Mouse (Mus musculus): Measurements from ENCODE around the gene Prn.

Prn gene

DNA sequence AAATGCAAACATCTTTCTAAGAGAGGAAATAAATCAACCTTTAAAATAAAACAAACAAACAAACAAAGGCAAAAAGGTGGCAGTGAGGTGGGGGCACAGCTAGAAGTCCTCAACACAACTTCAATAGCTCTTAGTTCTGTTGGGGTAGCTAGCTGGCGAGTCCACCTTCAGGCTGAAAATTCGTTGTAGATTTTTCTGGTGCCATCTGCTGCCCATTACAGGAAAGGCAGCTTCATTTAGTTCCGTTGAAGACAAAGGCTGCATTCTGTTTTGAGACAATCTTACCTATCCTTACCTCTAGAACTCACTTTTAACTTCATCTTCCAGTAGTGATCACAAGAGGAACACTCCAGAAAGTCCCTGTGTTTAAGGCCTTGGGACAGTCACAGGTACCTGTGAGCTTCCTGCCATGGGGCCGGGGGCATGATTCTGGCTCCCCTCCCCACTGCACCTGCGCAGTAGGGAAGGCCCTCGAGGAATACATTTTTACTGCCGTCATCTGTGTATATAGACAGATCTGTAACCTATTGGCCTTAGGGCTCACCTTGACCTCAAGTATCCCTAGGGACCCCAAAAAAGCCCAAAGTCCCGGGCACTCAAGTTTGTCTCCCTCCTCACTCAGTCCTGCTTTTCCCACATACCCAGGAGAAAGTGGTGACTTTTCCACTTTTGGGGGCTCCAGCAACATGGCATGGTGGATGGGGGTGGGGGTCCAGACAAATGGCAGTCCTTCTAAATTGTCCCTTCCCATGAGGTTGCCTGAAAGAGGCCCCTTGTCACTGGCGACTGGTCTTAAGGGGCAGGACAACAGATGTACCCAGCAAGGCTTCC is 40.2 kb downstream of the Prn start:
- peak; percentile 83 for DNase-seq

GRCm38 (mm10) chr2:131950598-131951095 is 40.9 kb downstream of the Prn start, which contains the start of gene Prnd:
TSS of gene Prnd (plus strand) at chr2:131950861.
- peak in 1 of 2 experiments; percentile 6 for DNase-seq

DNA sequence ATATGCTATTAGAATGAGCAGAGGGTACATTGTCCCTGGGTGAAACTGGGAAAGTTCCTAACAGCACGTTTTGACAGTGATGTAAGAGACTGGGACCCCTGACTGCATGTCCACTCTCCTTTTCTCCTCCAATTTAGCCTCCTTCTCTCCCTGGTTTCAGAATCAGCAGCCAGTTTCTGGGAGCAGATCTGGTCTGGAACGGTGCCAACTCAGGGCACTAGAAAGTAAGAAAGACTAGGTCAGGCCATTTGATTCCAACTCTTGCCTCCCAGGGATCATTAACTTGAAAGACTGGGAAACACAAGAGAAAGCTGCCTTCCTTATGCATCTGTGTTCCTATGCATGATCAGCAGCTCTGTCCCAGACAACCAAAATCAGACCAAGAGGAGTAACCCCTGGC is 42.7 kb downstream of the Prn start:
- DNase-seq = peak in 1 of 2 experiments; percentile 57

- peak in 1 of 2 experiments; percentile 13 for DNase-seq
Observed at GRCm38 (mm10) chr2:131952961-131953538, 43.3 kb downstream of the Prn start.

DNA sequence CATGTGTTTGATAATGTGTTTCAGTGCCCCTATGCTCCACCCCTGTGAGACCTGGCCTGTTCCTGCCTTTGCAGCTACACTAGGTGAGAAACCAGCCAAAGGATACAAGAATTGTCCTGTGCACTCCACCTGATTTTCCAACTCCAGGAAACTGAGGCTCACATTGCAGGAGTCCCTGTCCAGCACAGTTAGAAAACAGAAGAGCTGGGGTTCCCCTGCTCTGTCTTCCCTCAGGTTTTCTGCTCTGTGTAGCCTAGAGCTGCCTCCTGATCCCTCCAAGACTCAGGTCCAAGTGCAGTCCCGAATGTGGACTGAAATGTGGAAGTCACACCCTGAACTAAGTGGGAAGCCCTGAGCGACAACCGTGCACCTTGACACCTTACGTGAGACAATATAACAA is 44.0 kb downstream of the Prn start:
- DNase-seq = peak in 1 of 2 experiments; percentile 1

DNA sequence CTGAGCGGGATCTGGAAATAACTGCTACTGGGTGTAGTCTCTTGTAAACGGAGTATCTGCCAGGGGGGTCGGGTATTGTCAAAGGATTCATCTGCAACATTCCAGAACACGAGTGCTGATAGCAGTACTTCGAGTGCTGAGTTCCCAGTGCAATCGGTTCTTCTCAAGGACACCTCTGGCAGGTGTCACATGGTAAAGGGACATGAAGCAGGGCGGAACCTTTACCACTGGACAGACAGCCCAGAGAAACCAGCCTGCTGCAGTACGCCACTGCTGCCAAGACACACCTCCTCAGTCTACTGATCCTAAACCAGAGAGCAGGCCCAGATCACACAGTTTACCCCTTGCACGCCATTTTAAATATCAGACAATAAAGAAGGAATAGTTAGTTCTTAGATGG is 45.1 kb downstream of the Prn start:
- DNase-seq = no peak

- DNase-seq = peak in 1 of 2 experiments; percentile 34
Observed at GRCm38 (mm10) chr2:131955264-131955663, 45.5 kb downstream of the Prn start.

DNA sequence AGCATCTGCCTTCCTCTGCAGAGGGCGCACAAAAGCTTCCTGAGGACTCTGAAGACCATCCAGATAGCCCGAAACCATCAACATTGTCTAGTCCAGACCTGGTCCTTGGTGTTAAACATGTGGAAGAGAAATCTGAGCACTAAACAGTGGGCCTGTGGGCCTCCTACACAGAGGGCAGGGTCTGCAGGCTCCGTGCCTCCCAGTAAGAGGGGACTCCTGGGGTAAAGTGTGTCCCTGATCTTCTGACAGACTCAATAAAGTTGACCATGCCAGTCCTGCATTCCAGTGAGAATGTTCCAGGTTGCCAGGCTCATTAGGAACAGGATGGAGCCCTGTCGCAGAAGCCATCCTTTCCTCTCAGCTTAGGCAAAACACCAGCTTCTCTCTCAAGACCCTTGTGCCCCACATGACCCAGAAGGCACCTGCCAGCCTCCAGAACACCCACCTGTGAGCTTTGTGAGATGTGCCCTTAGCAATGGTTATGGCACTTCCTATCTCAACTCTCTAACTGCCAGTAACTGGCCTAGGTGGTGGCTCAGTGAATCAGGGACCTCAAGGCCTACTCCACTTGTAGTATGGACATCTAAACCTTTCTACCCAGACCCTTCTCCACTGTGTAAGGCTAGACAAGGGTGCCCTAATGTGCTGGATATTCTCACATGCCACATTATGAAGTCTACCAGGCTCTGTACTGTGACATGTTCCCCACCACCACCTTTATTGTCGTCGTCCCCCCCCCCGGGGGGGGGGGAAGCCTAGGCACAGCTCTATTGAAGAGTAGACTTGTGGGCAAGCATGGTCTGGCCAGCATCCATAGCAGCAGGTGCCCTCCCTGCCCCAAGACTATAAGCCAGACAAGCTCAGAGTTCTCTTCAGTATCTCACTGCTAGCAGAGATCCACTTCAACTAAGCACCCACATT is 46.8 kb downstream of the Prn start:
- no peak for DNase-seq

GRCm38 (mm10) chr2:131957731-131958222 is 48.0 kb downstream of the Prn start:
- no peak for DNase-seq

GRCm38 (mm10) chr2:131961671-131962070 is 51.9 kb downstream of the Prn start:
- DNase-seq = no peak

DNA sequence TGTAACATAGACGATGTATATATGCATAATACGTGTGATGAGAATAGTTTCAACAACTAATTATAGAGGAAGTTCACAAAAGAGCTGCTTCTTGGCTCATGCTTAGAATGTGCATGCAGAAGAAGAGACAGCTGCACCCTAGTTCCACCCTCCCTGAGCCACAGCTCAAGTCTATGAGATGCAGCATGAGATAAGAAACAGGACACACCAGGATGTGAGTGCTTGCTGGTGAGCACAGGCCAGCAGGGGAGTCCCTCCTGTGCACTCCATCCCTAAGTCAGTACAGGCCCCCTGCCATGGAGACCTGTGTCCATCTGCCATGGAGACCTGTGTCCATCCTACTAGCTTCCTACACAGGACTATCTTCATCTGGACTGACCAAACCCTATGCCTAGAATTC is 60.8 kb downstream of the Prn start:
- DNase-seq = no peak

GRCm38 (mm10) chr2:131971098-131971497 is 61.3 kb downstream of the Prn start:
- no peak for DNase-seq

GRCm38 (mm10) chr2:131976663-131977062 is 66.9 kb downstream of the Prn start:
- DNase-seq = no peak

GRCm38 (mm10) chr2:131980866-131981265 is 71.1 kb downstream of the Prn start:
- DNase-seq = no peak

GRCm38 (mm10) chr2:131982546-131983196 is 72.9 kb downstream of the Prn start:
- peak; percentile 77 to 81 for DNase-seq

DNA sequence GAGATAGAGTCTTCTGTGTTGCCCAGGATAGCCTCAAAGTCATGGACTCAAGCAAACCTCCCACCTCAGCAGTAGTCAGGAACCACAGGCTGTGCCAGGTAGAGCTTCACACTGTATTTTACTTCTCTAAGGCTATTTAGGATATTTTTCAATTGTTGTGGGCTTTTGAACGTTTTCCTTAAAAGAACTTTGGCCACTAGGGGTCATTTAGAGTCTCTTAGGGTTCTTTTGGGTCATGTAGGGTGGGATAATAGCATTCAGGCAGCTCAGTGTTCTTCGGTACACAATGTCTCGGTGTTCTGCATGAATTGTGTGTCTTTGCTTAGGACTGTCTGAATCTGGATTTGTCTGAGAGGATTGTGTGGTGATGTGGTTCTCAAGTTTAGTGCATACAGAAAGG is 78.2 kb downstream of the Prn start:
- no peak for DNase-seq

GRCm38 (mm10) chr2:131988550-131988949 is 78.8 kb downstream of the Prn start:
- no peak for DNase-seq

DNA sequence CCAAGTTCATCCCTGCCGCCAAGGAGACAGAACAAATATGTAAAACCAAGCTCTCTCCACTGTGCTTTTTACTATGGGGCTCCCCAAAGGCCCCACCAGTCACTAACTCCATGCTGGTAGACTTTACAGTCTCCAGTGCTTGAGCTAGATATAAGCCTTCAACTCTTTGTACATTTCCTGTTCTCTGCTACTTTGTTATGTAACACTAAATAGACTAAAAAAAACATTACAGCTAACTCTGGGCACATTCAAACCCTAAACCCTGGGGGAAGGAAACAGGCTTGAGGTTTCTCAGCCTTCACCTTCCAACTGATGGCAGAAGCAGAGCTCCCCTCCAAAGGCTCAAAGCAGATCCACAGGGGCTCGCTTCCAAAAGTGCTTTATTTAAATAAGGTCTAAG is 82.7 kb downstream of the Prn start:
- no peak for DNase-seq

GRCm38 (mm10) chr2:131993151-131993550 is 83.4 kb downstream of the Prn start:
- no peak for DNase-seq

GRCm38 (mm10) chr2:131993563-131994088 is 83.9 kb downstream of the Prn start:
- peak; percentile 38 to 53 for DNase-seq

DNA sequence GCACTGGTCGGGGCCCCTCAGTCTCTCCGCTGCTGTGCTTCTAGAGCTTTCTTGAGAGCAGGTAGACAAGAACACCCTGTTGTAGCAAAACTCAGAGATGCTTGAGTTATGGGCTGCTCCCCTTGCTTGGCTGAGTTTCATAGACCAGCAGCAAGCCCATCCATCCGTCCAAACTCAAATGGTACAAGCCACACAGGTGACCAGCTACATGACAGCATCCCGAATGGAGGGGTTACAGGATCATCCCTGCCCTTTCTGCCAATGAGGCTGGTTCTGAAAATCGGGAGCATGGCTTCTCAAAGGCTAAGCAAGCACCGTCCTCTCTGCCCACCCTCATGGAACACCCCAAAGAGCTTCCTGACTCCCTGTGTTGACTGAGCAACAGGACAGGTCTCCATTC is 85.2 kb downstream of the Prn start:
- no peak for DNase-seq

- DNase-seq = peak; percentile 82 to 85
Observed at GRCm38 (mm10) chr2:131995742-131996141, 86.0 kb downstream of the Prn start.
